Mouse (Mus musculus): ENCODE measurements around the gene Olig2.

DNA sequence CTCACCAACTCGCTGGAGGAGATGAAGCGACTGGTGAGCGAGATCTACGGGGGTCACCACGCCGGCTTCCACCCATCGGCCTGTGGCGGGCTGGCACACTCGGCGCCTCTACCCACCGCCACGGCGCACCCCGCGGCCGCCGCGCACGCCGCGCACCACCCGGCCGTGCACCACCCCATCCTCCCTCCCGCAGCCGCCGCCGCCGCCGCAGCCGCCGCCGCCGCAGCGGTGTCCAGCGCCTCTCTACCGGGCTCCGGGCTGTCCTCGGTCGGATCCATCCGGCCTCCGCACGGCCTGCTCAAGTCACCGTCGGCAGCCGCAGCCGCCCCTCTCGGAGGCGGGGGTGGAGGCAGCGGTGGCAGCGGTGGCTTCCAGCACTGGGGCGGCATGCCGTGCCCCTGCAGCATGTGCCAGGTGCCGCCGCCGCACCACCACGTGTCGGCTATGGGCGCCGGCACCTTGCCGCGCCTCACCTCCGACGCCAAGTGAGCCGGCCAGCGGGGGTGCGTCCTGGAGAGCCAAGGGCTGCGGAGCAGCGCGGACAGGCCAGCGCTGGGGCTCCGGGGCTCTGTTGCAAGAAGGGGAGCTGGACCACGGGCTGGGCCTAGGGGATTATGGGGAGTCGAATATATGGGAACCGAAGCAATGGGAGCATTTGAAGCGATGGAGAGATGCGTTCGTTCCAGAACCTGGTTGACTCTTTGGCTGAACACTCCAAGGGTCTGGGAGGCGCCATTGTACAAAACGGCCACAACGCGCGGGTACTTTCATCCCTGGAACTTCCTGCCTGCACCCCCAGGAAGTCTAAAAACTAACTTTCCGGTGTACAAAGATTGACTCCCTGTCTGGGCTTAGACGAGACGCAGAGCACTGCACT is 1.9 kb downstream of the Olig2 start:
- TF ChIP-seq CTCF (IDR thresholded peaks at IDR 0.05; ENCODE audit: extremely low read depth, insufficient read length, insufficient replicate concordance, low read depth, low read length) (no peak), POLR2A (IDR thresholded peaks at IDR 0.05; ENCODE audit: low read depth, low read length) (no peak)
